Mouse (Mus musculus): ENCODE results near the gene Mnat1. TPM values are rescaled to one million over a fixed set of nuclear protein-coding genes. Genes with fewer than 3 reads are reported as not detected.

The Mnat1 gene
- total and polyA plus RNA-seq, 2 experiments from 2014 or later: 13.2 to 16.1 TPM

- ATAC-seq (ENCODE audit: low FRiP score) (no peak), DNase-seq (ENCODE audit: low spot score) (no peak)
- no peak overlapping the region for H3K4me2 ChIP-seq (ENCODE audit: low read depth, low read length, poor library complexity, severe bottlenecking)
- H3K27ac ChIP-seq (ENCODE audit: low read depth, low read length): no peak overlapping the region
- H3K9ac ChIP-seq (replicated peaks; ENCODE audit: low read length, poor library complexity, severe bottlenecking): no peak overlapping the region
- H3K36me3 ChIP-seq (ENCODE audit: insufficient read depth, low read length): no peaks in the 10 kb centered on the region
- H3K9me3 ChIP-seq (ENCODE audit: low read length): no peaks in the 10 kb centered on the region
- H3K27me3 ChIP-seq (ENCODE audit: insufficient read depth, low read length): no peaks in the 10 kb centered on the region
- no peak for TF ChIP-seq CTCF (IDR thresholded peaks at IDR 0.05)
- no peaks in the 10 kb centered on the region for H3K4me1 ChIP-seq (ENCODE audit: insufficient read depth, low read length)
- WGBS: 97% methylated on average over 4 of the region's 4 CpGs
- H3K4me3 ChIP-seq (ENCODE audit: low read depth, low read length): no peak overlapping the region
Measured at GRCm38 (mm10) chr12:73154150-73154549, 30.6 kb downstream of the Mnat1 start.

GRCm38 (mm10) chr12:73160341-73160740 is 36.8 kb downstream of the Mnat1 start:
- DNase-seq (ENCODE audit: low spot score) (peak; percentile 9), ATAC-seq (ENCODE audit: low FRiP score) (no peak)
- no peaks in the 10 kb centered on the region for H3K27me3 ChIP-seq (ENCODE audit: insufficient read depth, low read length)
- no peaks in the 10 kb centered on the region for H3K9me3 ChIP-seq (ENCODE audit: low read length)
- H3K9ac ChIP-seq (replicated peaks; ENCODE audit: low read length, poor library complexity, severe bottlenecking): no peak overlapping the region
- H3K27ac ChIP-seq (ENCODE audit: low read depth, low read length): no peak overlapping the region
- 68% methylated on average over 4 of the region's 4 CpGs for WGBS
- H3K36me3 ChIP-seq (ENCODE audit: insufficient read depth, low read length): no peaks in the 10 kb centered on the region
- no peaks in the 10 kb centered on the region for H3K4me1 ChIP-seq (ENCODE audit: insufficient read depth, low read length)
- no peak overlapping the region for H3K4me3 ChIP-seq (ENCODE audit: low read depth, low read length)
- H3K4me2 ChIP-seq (ENCODE audit: low read depth, low read length, poor library complexity, severe bottlenecking): no peak overlapping the region
- TF ChIP-seq CTCF (IDR thresholded peaks at IDR 0.05): no peak

- DNase-seq (ENCODE audit: low spot score) (no peak), ATAC-seq (ENCODE audit: low FRiP score) (no peak)
- Histone ChIP-seq H3K9me3 (ENCODE audit: low read length) (no peaks in the 10 kb centered on the region), H3K36me3 (ENCODE audit: insufficient read depth, low read length) (no peaks in the 10 kb centered on the region), H3K27me3 (ENCODE audit: insufficient read depth, low read length) (no peaks in the 10 kb centered on the region), H3K27ac (ENCODE audit: low read depth, low read length) (no peak overlapping the region), H3K9ac (replicated peaks; ENCODE audit: low read length, poor library complexity, severe bottlenecking) (no peak overlapping the region), H3K4me2 (ENCODE audit: low read depth, low read length, poor library complexity, severe bottlenecking) (no peak overlapping the region), H3K4me3 (ENCODE audit: low read depth, low read length) (no peak overlapping the region), H3K4me1 (ENCODE audit: insufficient read depth, low read length) (no peaks in the 10 kb centered on the region)
- 68% methylated on average over 13 of the region's 13 CpGs for WGBS
- no peak for TF ChIP-seq CTCF (IDR thresholded peaks at IDR 0.05)
Measured at GRCm38 (mm10) chr12:73162408-73163181, 39.1 kb downstream of the Mnat1 start.

- no peak for TF ChIP-seq CTCF (IDR thresholded peaks at IDR 0.05)
- no peak for ATAC-seq (ENCODE audit: low FRiP score)
- WGBS: 86% methylated on average over 6 of the region's 6 CpGs
Measured at GRCm38 (mm10) chr12:73170794-73171193, 47.3 kb downstream of the Mnat1 start.

GRCm38 (mm10) chr12:73183896-73184295 is 60.4 kb downstream of the Mnat1 start:
- no peak for ATAC-seq (ENCODE audit: low FRiP score)
- H3K36me3 ChIP-seq (ENCODE audit: insufficient read depth, low read length): peaks cover 3% of the 10 kb centered on the region; the same call in 1 of the 2 replicates
- WGBS: 64% methylated on average over 8 of the region's 8 CpGs
- H3K4me2 ChIP-seq (ENCODE audit: low read depth, low read length, poor library complexity, severe bottlenecking): no peak overlapping the region
- TF ChIP-seq CTCF (IDR thresholded peaks at IDR 0.05): no peak
- H3K27ac ChIP-seq (ENCODE audit: low read depth, low read length): no peak overlapping the region
- no peak overlapping the region for H3K9ac ChIP-seq (replicated peaks; ENCODE audit: low read length, poor library complexity, severe bottlenecking)
- H3K4me3 ChIP-seq (ENCODE audit: low read depth, low read length): no peak overlapping the region
- no peaks in the 10 kb centered on the region for H3K4me1 ChIP-seq (ENCODE audit: insufficient read depth, low read length)
- H3K27me3 ChIP-seq (ENCODE audit: insufficient read depth, low read length): no peaks in the 10 kb centered on the region
- no peaks in the 10 kb centered on the region for H3K9me3 ChIP-seq (ENCODE audit: low read length)
- DNase-seq (ENCODE audit: low spot score): no peak

More at GRCm38 (mm10) chr12:73170794-73171193, 47.3 kb downstream of the Mnat1 start:
- Histone ChIP-seq H3K36me3 (ENCODE audit: insufficient read depth, low read length) (0 out of 2 replicates have a peak, but pooled peaks cover 5% of the 10 kb centered on the region), H3K4me1 (ENCODE audit: insufficient read depth, low read length) (no peaks in the 10 kb centered on the region), H3K27me3 (ENCODE audit: insufficient read depth, low read length) (no peaks in the 10 kb centered on the region), H3K4me3 (ENCODE audit: low read depth, low read length) (no peak overlapping the region), H3K27ac (ENCODE audit: low read depth, low read length) (no peak overlapping the region), H3K9ac (replicated peaks; ENCODE audit: low read length, poor library complexity, severe bottlenecking) (no peak overlapping the region), H3K4me2 (ENCODE audit: low read depth, low read length, poor library complexity, severe bottlenecking) (no peak overlapping the region), H3K9me3 (ENCODE audit: low read length) (no peaks in the 10 kb centered on the region)
- no peak for DNase-seq (ENCODE audit: low spot score)

GRCm38 (mm10) chr12:73197363-73197762 is 73.8 kb downstream of the Mnat1 start:
- no peaks in the 10 kb centered on the region for H3K27me3 ChIP-seq (ENCODE audit: insufficient read depth, low read length)

More at GRCm38 (mm10) chr12:73197363-73197762, 73.8 kb downstream of the Mnat1 start:
- Histone ChIP-seq H3K27ac (ENCODE audit: low read depth, low read length) (no peak overlapping the region), H3K9me3 (ENCODE audit: low read length) (no peaks in the 10 kb centered on the region), H3K9ac (replicated peaks; ENCODE audit: low read length, poor library complexity, severe bottlenecking) (no peak overlapping the region), H3K4me2 (ENCODE audit: low read depth, low read length, poor library complexity, severe bottlenecking) (no peak overlapping the region), H3K36me3 (ENCODE audit: insufficient read depth, low read length) (no peaks in the 10 kb centered on the region), H3K4me1 (ENCODE audit: insufficient read depth, low read length) (no peaks in the 10 kb centered on the region), H3K4me3 (ENCODE audit: low read depth, low read length) (no peak overlapping the region)
- DNase-seq (ENCODE audit: low spot score) (no peak), ATAC-seq (ENCODE audit: low FRiP score) (no peak)
- TF ChIP-seq CTCF (IDR thresholded peaks at IDR 0.05): no peak
- 89% methylated on average over 6 of the region's 6 CpGs for WGBS

All from midbrain, postnatal 0 days (tissue).